Mouse (Mus musculus) gastrocnemius, postnatal 14 days (tissue): Measurements from ENCODE around the gene Spg7. TPM values are rescaled to one million over a fixed set of nuclear protein-coding genes. Genes with fewer than 3 reads are reported as not detected.

ENCODE experiments used
- microRNA-seq, 2 experiments: library from miRNA; unstranded; fragments of <30 nt; microRNA quantifications; one replicate each; pipeline ENCODE4 v1.2.0; 2021
- total RNA-seq, 2 experiments: library from RNA; stranded (reverse); gene quantifications; 2 replicates each; pipeline ENCODE4 v1.2.3; 2021

Gene Spg7
- total RNA-seq, 2 experiments from 2014 or later, result 49.0 to 59.2 TPM

Small RNA genes within 50 kb of the gene (microRNA-seq; reads per million reads assigned to microRNA genes)
- 0 reads per million in 2 experiments for gene Mir7079
- gene Mir7080, result 0.32 to 1.0 reads per million in 2 experiments

Other genes starting within 250 kb of the Spg7 start
- gene Cdh15, start 215.0 kb upstream of the Spg7 start, total RNA-seq, result 10 to 100 TPM; 16.2 to 20.9 TPM
- 10 to 100 TPM; 40.2 to 43.2 TPM for gene Ankrd11, start 20.7 kb upstream of the Spg7 start, total RNA-seq
- gene Rpl13, start 39.4 kb downstream of the Spg7 start, total RNA-seq, result 100 to 1,000 TPM; 517 to 627 TPM
- gene Cpne7, start 54.4 kb downstream of the Spg7 start, total RNA-seq, result under 1 TPM; 0.31 to 0.73 TPM
- gene Sult5a1, start 95.4 kb downstream of the Spg7 start, total RNA-seq, result 1 to 10 TPM; 5.7 to 6.9 TPM
- gene Dpep1, start 123.3 kb downstream of the Spg7 start, total RNA-seq, result 10 to 100 TPM; 11.8 to 20.9 TPM
- 10 to 100 TPM; 41.6 to 53.3 TPM for gene Chmp1a, start 149.8 kb downstream of the Spg7 start, total RNA-seq
- gene Spata33, start 149.9 kb downstream of the Spg7 start, total RNA-seq, result 1 to 10 TPM; 1.6 to 1.8 TPM
- gene Cdk10, start 161.9 kb downstream of the Spg7 start, total RNA-seq, result 10 to 100 TPM; 11.5 to 12.0 TPM
- 1 to 10 TPM in 1 of 2 experiments, under 1 TPM in 1; 0.86 to 1.4 TPM for gene Spata2l, start 173.3 kb downstream of the Spg7 start, total RNA-seq
- 1 to 10 TPM; 5.6 to 6.0 TPM for gene Zfp276, start 191.3 kb downstream of the Spg7 start, total RNA-seq
- gene Vps9d1, start 191.4 kb downstream of the Spg7 start, total RNA-seq, result 10 to 100 TPM; 11.7 to 12.0 TPM